8 mouse cellular contexts compared by ENCODE assay signal in genomic region chr1:128416584-128417532, GRCm38 (mm10). TPM values are rescaled to one million over a fixed set of nuclear protein-coding genes. Genes with fewer than 3 reads are reported as not detected.
DNase-seq lines count a peak whose midpoint lies in the region; ATAC-seq lines count a peak whose summit lies in the region.

Gene Dars, minus strand, starts transcription at chr1:128417368.

- peak; percentile 90 for ATAC-seq in forebrain, embryonic 11.5 days (replicated peaks; ENCODE audit: low FRiP score)
- peak; percentile 92 for ATAC-seq in heart, embryonic 16.5 days (replicated peaks; ENCODE audit: extremely low read depth, insufficient read depth, low FRiP score)
- peak; percentile 84 for ATAC-seq in liver, embryonic 15.5 days (ENCODE audit: insufficient read depth)
- ATAC-seq in neural tube, embryonic 12.5 days (ENCODE audit: low FRiP score, low read depth), result peak; percentile 95

- H3K9ac ChIP-seq in forebrain, embryonic 11.5 days (ENCODE audit: low read length), result peak within 1 kb of the TSS; percentile 96
- H3K9ac ChIP-seq in heart, embryonic 16.5 days (ENCODE audit: low read length), result peak within 1 kb of the TSS; percentile 99
- H3K9ac ChIP-seq in liver, embryonic 15.5 days, result peak within 1 kb of the TSS; percentile 93
- peak within 1 kb of the TSS; percentile 91 for H3K9ac ChIP-seq in neural tube, embryonic 12.5 days

- no peaks in the 10 kb centered on the region for H3K36me3 ChIP-seq in forebrain, embryonic 11.5 days (ENCODE audit: control insufficient read depth, insufficient read depth, low read length)
- peaks cover 12% of the 10 kb centered on the region for H3K36me3 ChIP-seq in heart, embryonic 16.5 days (ENCODE audit: control insufficient read depth, insufficient read depth)
- peaks cover 15% of the 10 kb centered on the region for H3K36me3 ChIP-seq in liver, embryonic 15.5 days (replicated peaks)
- peaks cover 9% of the 10 kb centered on the region for H3K36me3 ChIP-seq in neural tube, embryonic 12.5 days

- H3K4me3 ChIP-seq in forebrain, embryonic 11.5 days (ENCODE audit: low read depth, low read length), result peak within 1 kb of the TSS; percentile 72
- H3K4me3 ChIP-seq in heart, embryonic 16.5 days (ENCODE audit: low read length), result peak within 1 kb of the TSS; percentile 84
- H3K4me3 ChIP-seq in liver, embryonic 15.5 days (replicated peaks), result peak within 1 kb of the TSS; percentile 89
- H3K4me3 ChIP-seq in neural tube, embryonic 12.5 days, result peak within 1 kb of the TSS; percentile 81

- peak within 1 kb of the TSS; percentile 63 for H3K27ac ChIP-seq in forebrain, embryonic 11.5 days (ENCODE audit: low read depth, low read length)
- peak within 1 kb of the TSS; percentile 97 for H3K27ac ChIP-seq in heart, embryonic 16.5 days (ENCODE audit: low read length)
- H3K27ac ChIP-seq in liver, embryonic 15.5 days (replicated peaks), result peak within 1 kb of the TSS; percentile 95
- peak within 1 kb of the TSS; percentile 83 for H3K27ac ChIP-seq in neural tube, embryonic 12.5 days

- WGBS in forebrain, embryonic 11.5 days, result under 1% methylated on average over 63 of the region's 68 CpGs
- under 1% methylated on average over 68 of the region's 68 CpGs for WGBS in heart, embryonic 16.5 days
- WGBS in liver, embryonic 15.5 days (ENCODE audit: insufficient replicate concordance), result 1% methylated on average over 68 of the region's 68 CpGs
- WGBS in neural tube, embryonic 12.5 days, result under 1% methylated on average over 67 of the region's 68 CpGs

- peak within 1 kb of the TSS; percentile 77 for H3K4me2 ChIP-seq in forebrain, embryonic 11.5 days (ENCODE audit: low read depth, low read length, severe bottlenecking)
- peak within 1 kb of the TSS; percentile 76 for H3K4me2 ChIP-seq in heart, embryonic 16.5 days (ENCODE audit: low read depth, low read length)
- peak within 1 kb of the TSS; percentile 69 for H3K4me2 ChIP-seq in liver, embryonic 15.5 days
- peak within 1 kb of the TSS; percentile 71 for H3K4me2 ChIP-seq in neural tube, embryonic 12.5 days (replicated peaks)

- no peaks in the 10 kb centered on the region for H3K27me3 ChIP-seq in forebrain, embryonic 11.5 days (ENCODE audit: control insufficient read depth, insufficient read depth, low read length)
- H3K27me3 ChIP-seq in heart, embryonic 16.5 days (ENCODE audit: control insufficient read depth, insufficient read depth, low read length), result no peaks in the 10 kb centered on the region
- H3K27me3 ChIP-seq in liver, embryonic 15.5 days, result no peaks in the 10 kb centered on the region
- no peaks in the 10 kb centered on the region for H3K27me3 ChIP-seq in neural tube, embryonic 12.5 days (replicated peaks)

- H3K4me1 ChIP-seq in forebrain, embryonic 11.5 days (replicated peaks; ENCODE audit: control insufficient read depth, insufficient read depth, low read length), result no peaks in the 10 kb centered on the region
- 0 out of 2 replicates have a peak, but pooled peaks cover 3% of the 10 kb centered on the region for H3K4me1 ChIP-seq in heart, embryonic 16.5 days (ENCODE audit: control insufficient read depth, insufficient read depth, low read length)
- H3K4me1 ChIP-seq in liver, embryonic 15.5 days (replicated peaks), result peaks cover 15% of the 10 kb centered on the region
- H3K4me1 ChIP-seq in neural tube, embryonic 12.5 days, result 0 out of 2 replicates have a peak, but pooled peaks cover 3% of the 10 kb centered on the region

- peak; percentile 91 to 97 for DNase-seq in CD8-positive naive resting alpha-beta T cell, adult 2 months (ENCODE audit: low read depth in 2 of 2, low spot score in 2 of 2)
- peak; percentile 85 for DNase-seq in c-Kit-positive CD71-negative TER-119-negative erythroid progenitor cells, embryonic 14.5 days (ENCODE audit: low read depth)
- peak; percentile 95 for DNase-seq in forebrain, embryonic 11.5 days (ENCODE audit: low spot score)
- peak; percentile 90 to 96 for DNase-seq in kidney, postnatal 36 days
- peak; percentile 71 for DNase-seq in telencephalon, adult 2 months (ENCODE audit: low read depth, low spot score)

- H3K9me3 ChIP-seq in forebrain, embryonic 11.5 days (ENCODE audit: control insufficient read depth, low read length), result no peaks in the 10 kb centered on the region
- H3K9me3 ChIP-seq in heart, embryonic 16.5 days (replicated peaks; ENCODE audit: control insufficient read depth, low read length), result no peaks in the 10 kb centered on the region
- no peaks in the 10 kb centered on the region for H3K9me3 ChIP-seq in liver, embryonic 15.5 days (replicated peaks)
- no peaks in the 10 kb centered on the region for H3K9me3 ChIP-seq in neural tube, embryonic 12.5 days

RNA-seq across cellular contexts. Expression of gene Dars, which starts in this region (rescaled TPM):
- polyA plus RNA-seq in forebrain, embryonic 11.5 days (2014; fragmentation: Nextera tagmentation; extraction: Ambion mirVana), result 116 and 130 TPM in 2 replicates
- polyA plus RNA-seq in heart, embryonic 16.5 days (2015; fragmentation: Nextera tagmentation; extraction: Ambion mirVana), result 94.9 and 121 TPM in 2 replicates
- polyA plus RNA-seq in liver, embryonic 15.5 days (2015; fragmentation: Nextera tagmentation; extraction: Ambion mirVana), result 89.5 and 96.3 TPM in 2 replicates
- 179 and 185 TPM in 2 replicates for polyA plus RNA-seq in neural tube, embryonic 12.5 days (2016; fragmentation: Nextera tagmentation; extraction: Ambion mirVana)

Comparison
In these comparisons a context has a peak if more than half of its experiments do, and no peak if none do; other contexts are left out.
1. Peak in every context shown above with its lines: DNase-seq, ATAC-seq, H3K4me3 ChIP-seq and H3K27ac ChIP-seq.